Mouse (Mus musculus) forebrain, embryonic 14.5 days (tissue): Measurements from ENCODE around the gene Mocs2. TPM values are rescaled to one million over a fixed set of nuclear protein-coding genes. Genes with fewer than 3 reads are reported as not detected.

ENCODE experiments used
- ATAC-seq: fragments of 200-750 bp; cut with Nextera tagmentation; 2 replicates; pipeline ENCODE4 v1.8.0; 2017; ENCODE audit warnings: mild to moderate bottlenecking, moderate library complexity
- DNase-seq: peaks from one replicate; pipeline ENCODE4 v3.0.0-alpha.2; 2015; ENCODE audit warnings: low spot score
- H3K27ac ChIP-seq: fragments of 300-500 bp; sonication (generic); 2 replicates; pipeline ENCODE4 v1.5.1; 2014; ENCODE audit warnings: low read depth, mild to moderate bottlenecking, control low read depth, low read length, moderate library complexity
- H3K27me3 ChIP-seq: fragments of 300-500 bp; sonication (generic); replicated peaks from 2 replicates; pipeline ENCODE4 v1.6.1; 2014; ENCODE audit warnings: low read length, control low read depth, mixed read lengths; ENCODE audit not compliant: control insufficient read depth, insufficient read depth
- H3K36me3 ChIP-seq: fragments of 300-500 bp; sonication (generic); 2 replicates; pipeline ENCODE4 v1.6.1; 2014; ENCODE audit warnings: low read length, control low read depth; ENCODE audit not compliant: control insufficient read depth, insufficient read depth
- H3K4me1 ChIP-seq: fragments of 300-500 bp; sonication (generic); 2 replicates; pipeline ENCODE4 v1.6.1; 2014; ENCODE audit warnings: antibody characterized with exemption, low read length, control low read depth; ENCODE audit not compliant: control insufficient read depth, insufficient read depth
- H3K4me2 ChIP-seq: fragments of 300-500 bp; sonication (generic); 2 replicates; pipeline ENCODE4 v1.6.1; 2014; ENCODE audit warnings: mild to moderate bottlenecking, control low read depth, low read length
- H3K4me3 ChIP-seq: fragments of 300-500 bp; sonication (generic); 2 replicates; pipeline ENCODE4 v1.5.1; 2014; ENCODE audit warnings: low read depth, low read length, control low read depth
- H3K9ac ChIP-seq: fragments of 300-500 bp; sonication (generic); 2 replicates; pipeline ENCODE4 v1.6.1; 2014; ENCODE audit warnings: mild to moderate bottlenecking, low read length, control low read depth, moderate library complexity
- H3K9me3 ChIP-seq: fragments of 300-500 bp; sonication (generic); replicated peaks from 2 replicates; pipeline ENCODE4 v1.6.1; 2016; ENCODE audit warnings: low read length, control low read depth, mixed read lengths; ENCODE audit not compliant: control insufficient read depth
- WGBS: fragments of 180-500 bp; shearing (Covaris S2); extraction: QIAGEN DNeasy Blood & Tissue Kit; methylation state at CpG from one replicate; pipeline ENCODE4 v1.1.7; 2014; 5-methylcytosine and 5-hydroxymethylcytosine counted together
- polyA plus RNA-seq: library from polyadenylated mRNA; unstranded; fragments of >200 nt; fragmentation: Nextera tagmentation; extraction: Ambion mirVana; gene quantifications from 2 replicates; pipeline ENCODE4 v1.2.1, GENCODE M21; 2014

Gene Mocs2
- 120 and 129 TPM in 2 replicates for polyA plus RNA-seq

- Histone ChIP-seq H3K36me3 (peaks cover 14% of the 10 kb centered on the region; the same call in 1 of the 2 replicates), H3K9me3 (no peaks in the 10 kb centered on the region), H3K4me1 (peaks cover 9% of the 10 kb centered on the region), H3K9ac (peak within 1 kb of the TSS; percentile 70), H3K4me2 (peak within 1 kb of the TSS; percentile 70), H3K27me3 (no peaks in the 10 kb centered on the region), H3K4me3 (peak within 1 kb of the TSS; percentile 63), H3K27ac (no peak within 1 kb of the TSS)
- under 1% methylated on average over 39 of the region's 39 CpGs for WGBS
- ATAC-seq (peak; percentile 99), DNase-seq (peak; percentile 97)
Measured at GRCm38 (mm10) chr13:114817751-114818360, at the start of gene Mocs2. TSS of gene Mocs2 (plus strand) at chr13:114818236.

GRCm38 (mm10) chr13:114791511-114791910, 26.5 kb upstream of the Mocs2 start:
- Histone ChIP-seq H3K4me2 (no peak overlapping the region), H3K4me3 (no peak overlapping the region), H3K27me3 (no peaks in the 10 kb centered on the region), H3K36me3 (no peaks in the 10 kb centered on the region), H3K4me1 (no peaks in the 10 kb centered on the region), H3K9ac (no peak overlapping the region), H3K27ac (no peak overlapping the region), H3K9me3 (no peaks in the 10 kb centered on the region)
- DNase-seq = peak; percentile 67
- whole genome bisulfite sequencing = 83% methylated on average over 1 of the region's 1 CpGs
- no peak for ATAC-seq

GRCm38 (mm10) chr13:114793250-114794030, 24.6 kb upstream of the Mocs2 start:
- H3K27me3 ChIP-seq = no peaks in the 10 kb centered on the region
- H3K36me3 ChIP-seq = no peaks in the 10 kb centered on the region
- no peak overlapping the region for H3K9ac ChIP-seq
- H3K4me3 ChIP-seq = no peak overlapping the region
- peak; percentile 79; the same call in 1 of the 2 replicates for ATAC-seq
- no peak overlapping the region for H3K4me2 ChIP-seq
- no peaks in the 10 kb centered on the region for H3K4me1 ChIP-seq
- no peaks in the 10 kb centered on the region for H3K9me3 ChIP-seq
- 49% methylated on average over 6 of the region's 6 CpGs for WGBS
- no peak overlapping the region for H3K27ac ChIP-seq
- peak; percentile 84 for DNase-seq

- Histone ChIP-seq H3K4me3 (no peak overlapping the region), H3K4me2 (no peak overlapping the region), H3K36me3 (no peaks in the 10 kb centered on the region), H3K9ac (no peak overlapping the region), H3K27me3 (no peaks in the 10 kb centered on the region), H3K9me3 (no peaks in the 10 kb centered on the region), H3K27ac (no peak overlapping the region), H3K4me1 (no peaks in the 10 kb centered on the region)
- DNase-seq = no peak
- ATAC-seq = no peak
- WGBS = 54% methylated on average over 3 of the region's 3 CpGs
Measured at GRCm38 (mm10) chr13:114801857-114802256, 16.2 kb upstream of the Mocs2 start.

GRCm38 (mm10) chr13:114802971-114803370, 15.1 kb upstream of the Mocs2 start:
- no peak overlapping the region for H3K9ac ChIP-seq
- WGBS = 90% methylated on average over 2 of the region's 2 CpGs

GRCm38 (mm10) chr13:114809624-114810210, 8.3 kb upstream of the Mocs2 start:
- no peaks in the 10 kb centered on the region for H3K9me3 ChIP-seq
- H3K27ac ChIP-seq = no peak overlapping the region
- 87% methylated on average over 5 of the region's 5 CpGs for WGBS
- H3K27me3 ChIP-seq = no peaks in the 10 kb centered on the region
- ATAC-seq (no peak), DNase-seq (no peak)
- no peaks in the 10 kb centered on the region for H3K4me1 ChIP-seq
- H3K4me3 ChIP-seq = no peak overlapping the region
- H3K9ac ChIP-seq = no peak overlapping the region
- no peak overlapping the region for H3K4me2 ChIP-seq
- H3K36me3 ChIP-seq = no peaks in the 10 kb centered on the region

More at GRCm38 (mm10) chr13:114802971-114803370, 15.1 kb upstream of the Mocs2 start:
- ATAC-seq = no peak
- Histone ChIP-seq H3K36me3 (no peaks in the 10 kb centered on the region), H3K27ac (no peak overlapping the region), H3K27me3 (no peaks in the 10 kb centered on the region), H3K4me2 (no peak overlapping the region), H3K9me3 (no peaks in the 10 kb centered on the region), H3K4me3 (no peak overlapping the region), H3K4me1 (no peaks in the 10 kb centered on the region)
- DNase-seq = no peak

GRCm38 (mm10) chr13:114818513-114818912, 477 bp downstream of the Mocs2 start:
- Histone ChIP-seq H3K27me3 (no peaks in the 10 kb centered on the region), H3K4me2 (peak overlapping the region; percentile 70), H3K4me3 (peak overlapping the region; percentile 63), H3K4me1 (peaks cover 9% of the 10 kb centered on the region), H3K9me3 (no peaks in the 10 kb centered on the region), H3K27ac (no peak overlapping the region), H3K9ac (peak overlapping the region; percentile 70), H3K36me3 (peaks cover 17% of the 10 kb centered on the region; the same call in 1 of the 2 replicates)
- DNase-seq = no peak
- peak; percentile 79 for ATAC-seq
- WGBS = 33% methylated on average over 9 of the region's 9 CpGs

GRCm38 (mm10) chr13:114822871-114823270, 4.8 kb downstream of the Mocs2 start:
- ATAC-seq (no peak), DNase-seq (no peak)
- no peak overlapping the region for H3K4me2 ChIP-seq
- H3K27me3 ChIP-seq = no peaks in the 10 kb centered on the region
- no peak overlapping the region for H3K9ac ChIP-seq
- H3K4me1 ChIP-seq = peaks cover 9% of the 10 kb centered on the region
- H3K9me3 ChIP-seq = no peaks in the 10 kb centered on the region
- WGBS = 98% methylated on average over 2 of the region's 2 CpGs
- H3K4me3 ChIP-seq = no peak overlapping the region
- H3K27ac ChIP-seq = no peak overlapping the region
- H3K36me3 ChIP-seq = peaks cover 37% of the 10 kb centered on the region
